Mouse (Mus musculus): ENCODE measurements at regions not wholly inside any gene's neighbourhood (a gene's known extent, or its start where the extent isn't known, plus 50 kb on each side); places are given as distances from the start of the nearest gene placed in this dataset.

DNA sequence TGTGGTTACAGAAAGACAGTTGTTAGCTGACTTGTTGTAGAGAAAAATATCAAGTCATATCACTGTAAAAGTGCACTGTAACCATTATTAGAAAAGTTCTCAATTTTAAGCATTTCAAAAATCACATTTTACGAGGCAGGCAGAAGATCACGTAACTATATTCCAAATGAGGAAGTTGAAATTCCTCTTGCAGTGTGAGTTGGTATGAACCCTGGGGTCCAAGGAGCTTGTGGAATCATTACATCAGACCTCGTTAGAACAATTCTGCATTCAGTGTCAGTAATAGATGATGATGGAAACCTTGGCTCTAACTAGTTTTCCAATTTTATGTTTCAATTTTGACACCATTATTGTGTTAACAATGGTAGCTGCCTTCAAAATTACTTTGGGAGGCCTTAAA is 57.7 kb upstream of the Hsd17b12 start:
- TF ChIP-seq CTCF (IDR thresholded peaks at IDR 0.05; ENCODE audit: low read depth, low read length) (no peak), POLR2A (IDR thresholded peaks at IDR 0.05; ENCODE audit: insufficient read depth, low read length) (no peak)

All from ES-Bruce4 (cell line).